Mouse (Mus musculus) spleen, embryonic (tissue): ENCODE results near the gene Strip2.

Experiments
- CTCF ChIA-PET: fragments of 350-600 bp; sonication (Branson Sonifier 250); formaldehyde crosslinking; loops from one replicate; lab custom pipeline; 2022; lab: Charles Lee

Strip2 gene

GRCm38 (mm10) chr6:30002628-30003027 is 85.8 kb downstream of the Strip2 start:
- CTCF ChIA-PET = no interaction called here

- CTCF ChIA-PET = interaction anchor here (0.9 kb wide), 1 partner anchor 1343 kb away, joined by 3 read pairs; no protein-coding TSS in a partner anchor
Measured at GRCm38 (mm10) chr6:30005851-30006250, 89.0 kb downstream of the Strip2 start.

GRCm38 (mm10) chr6:30009204-30009603 is 92.4 kb downstream of the Strip2 start:
- CTCF ChIA-PET = no interaction called here
